Mouse (Mus musculus) hindbrain, embryonic 13.5 days (tissue): ENCODE measurements at regions not wholly inside any gene's neighbourhood (a gene's known extent, or its start where the extent isn't known, plus 50 kb on each side); places are given as distances from the start of the nearest gene placed in this dataset.

Experiments used
- ATAC-seq: fragments of 200-750 bp; cut with Nextera tagmentation; 2 replicates; pipeline ENCODE4 v1.8.0; 2017; ENCODE audit warnings: moderate TSS enrichment; ENCODE audit not compliant: low FRiP score
- H3K27ac ChIP-seq: fragments of 300-500 bp; sonication (generic); 2 replicates; pipeline ENCODE4 v1.5.1; 2015; ENCODE audit warnings: inconsistent platforms, mild to moderate bottlenecking, moderate library complexity
- H3K27me3 ChIP-seq: fragments of 300-500 bp; sonication (generic); 2 replicates; pipeline ENCODE4 v1.6.1; 2015; ENCODE audit warnings: mild to moderate bottlenecking, inconsistent platforms
- H3K36me3 ChIP-seq: fragments of 300-500 bp; sonication (generic); 2 replicates; pipeline ENCODE4 v1.6.1; 2015; ENCODE audit warnings: mild to moderate bottlenecking, inconsistent platforms
- H3K4me1 ChIP-seq: fragments of 300-500 bp; sonication (generic); replicated peaks from 2 replicates; pipeline ENCODE4 v1.6.1; 2015; ENCODE audit warnings: inconsistent platforms
- H3K4me2 ChIP-seq: fragments of 300-500 bp; sonication (generic); 2 replicates; pipeline ENCODE4 v1.6.1; 2015; ENCODE audit warnings: inconsistent platforms, mild to moderate bottlenecking, moderate library complexity
- H3K4me3 ChIP-seq: fragments of 300-500 bp; sonication (generic); 2 replicates; pipeline ENCODE4 v1.5.1; 2015; ENCODE audit warnings: mild to moderate bottlenecking, inconsistent platforms
- H3K9ac ChIP-seq: fragments of 300-500 bp; sonication (generic); 2 replicates; pipeline ENCODE4 v1.6.1; 2015; ENCODE audit warnings: mild to moderate bottlenecking, inconsistent platforms
- H3K9me3 ChIP-seq: fragments of 300-500 bp; sonication (generic); 2 replicates; pipeline ENCODE4 v1.6.1; 2016; ENCODE audit warnings: inconsistent platforms
- WGBS: fragments of 180-500 bp; shearing (Covaris S2); methylation state at CpG from one replicate; pipeline ENCODE4 v1.1.7; 2015; 5-methylcytosine and 5-hydroxymethylcytosine counted together

DNA sequence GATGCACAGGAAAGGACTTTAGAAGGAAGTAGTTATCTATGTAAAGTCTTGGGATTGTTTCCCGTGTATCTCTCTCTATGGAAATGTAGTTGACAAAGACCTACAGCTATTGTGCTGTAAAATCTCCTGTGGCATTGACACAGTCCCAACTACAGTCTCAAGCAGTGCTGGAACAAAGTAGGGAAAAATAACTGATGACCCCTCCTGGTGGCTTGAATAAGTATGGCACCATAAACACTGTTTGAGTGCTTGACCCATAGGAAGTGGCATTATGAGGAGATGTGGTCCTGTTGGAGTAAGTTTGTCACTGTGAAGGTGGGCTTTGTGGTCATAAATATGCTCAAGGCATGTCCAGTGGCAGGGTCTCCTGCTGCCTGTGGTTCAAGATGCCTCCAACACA is 928.4 kb upstream of the Mms22l start:
- WGBS, result 38% methylated on average over 1 of the region's 1 CpGs
- Histone ChIP-seq H3K4me2 (no peak overlapping the region), H3K27me3 (no peaks in the 10 kb centered on the region), H3K4me3 (no peak overlapping the region), H3K4me1 (no peaks in the 10 kb centered on the region), H3K36me3 (no peaks in the 10 kb centered on the region), H3K9me3 (no peaks in the 10 kb centered on the region), H3K9ac (no peak overlapping the region), H3K27ac (no peak overlapping the region)
- no peak for ATAC-seq

DNA sequence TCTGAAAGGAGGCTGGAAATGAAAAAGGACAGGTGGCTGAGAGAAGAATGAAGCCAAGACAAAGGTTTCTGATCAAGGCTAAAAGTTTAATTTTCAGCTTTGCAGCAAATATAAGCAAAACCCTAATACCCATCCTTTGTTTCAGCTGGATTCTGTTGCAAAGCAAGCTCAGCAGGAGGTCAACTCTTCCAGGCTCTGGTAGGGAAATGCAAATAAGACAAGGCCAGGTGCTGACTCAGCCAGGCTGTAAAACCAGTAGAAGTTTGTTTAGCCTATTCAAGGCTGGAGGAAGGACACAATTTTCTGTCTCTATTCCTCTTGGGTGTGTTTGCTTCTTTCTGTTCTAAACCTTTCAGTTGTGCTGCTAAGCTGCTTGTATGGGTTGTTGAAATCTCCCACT is 923.2 kb upstream of the Mms22l start:
- no peak overlapping the region for H3K27ac ChIP-seq
- no peaks in the 10 kb centered on the region for H3K36me3 ChIP-seq
- H3K9ac ChIP-seq, result no peak overlapping the region
- ATAC-seq, result no peak
- no peak overlapping the region for H3K4me3 ChIP-seq
- 0 out of 2 replicates have a peak, but pooled peaks cover 5% of the 10 kb centered on the region for H3K9me3 ChIP-seq
- H3K27me3 ChIP-seq, result no peaks in the 10 kb centered on the region
- no peaks in the 10 kb centered on the region for H3K4me1 ChIP-seq
- H3K4me2 ChIP-seq, result no peak overlapping the region

DNA sequence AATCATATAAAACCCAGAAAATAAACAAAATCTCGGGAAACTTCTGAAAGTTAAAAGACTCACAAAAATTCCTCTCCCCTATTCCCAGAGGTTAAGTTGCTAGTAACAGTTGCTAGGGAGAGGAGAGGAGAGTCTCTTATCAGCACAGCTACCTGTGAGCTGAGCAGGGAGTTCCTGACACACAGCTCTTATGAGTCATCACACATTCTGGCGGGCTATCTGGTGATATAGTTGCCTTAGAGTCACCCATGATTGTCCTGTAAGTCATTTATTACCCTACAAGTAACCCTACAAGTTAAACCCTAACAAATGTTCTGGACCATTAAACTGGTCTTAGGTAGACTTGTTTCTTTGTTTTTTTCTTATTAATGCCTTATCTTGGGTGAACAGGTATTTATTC is 908.8 kb upstream of the Mms22l start:
- no peaks in the 10 kb centered on the region for H3K36me3 ChIP-seq
- 74% methylated on average over 2 of the region's 2 CpGs for WGBS
- H3K27ac ChIP-seq, result no peak overlapping the region
- no peaks in the 10 kb centered on the region for H3K27me3 ChIP-seq
- no peak overlapping the region for H3K4me2 ChIP-seq
- peaks cover 6% of the 10 kb centered on the region for H3K4me1 ChIP-seq
- no peak overlapping the region for H3K4me3 ChIP-seq
- no peaks in the 10 kb centered on the region for H3K9me3 ChIP-seq
- no peak overlapping the region for H3K9ac ChIP-seq
- no peak for ATAC-seq

DNA sequence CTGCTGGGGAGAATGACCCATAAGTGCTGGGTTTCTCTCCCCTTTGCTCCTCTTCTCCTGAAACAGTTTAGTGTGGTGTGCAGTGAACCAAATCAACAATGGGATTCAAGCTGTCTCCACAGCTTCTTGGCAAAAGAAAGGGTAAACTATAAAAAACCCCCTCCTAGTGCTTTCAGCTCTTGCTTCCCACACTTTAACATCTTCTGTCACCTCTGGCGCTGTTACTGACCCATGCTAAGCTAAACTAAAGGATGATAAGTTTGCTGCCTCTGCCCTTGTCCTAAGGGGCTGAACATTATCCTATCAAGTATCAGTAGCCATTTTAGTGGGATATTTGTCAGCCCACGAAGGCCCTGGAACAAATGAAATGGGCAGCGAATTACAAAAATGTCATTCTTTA is 905.4 kb upstream of the Mms22l start:
- Histone ChIP-seq H3K4me3 (no peak overlapping the region), H3K9ac (no peak overlapping the region), H3K36me3 (no peaks in the 10 kb centered on the region), H3K27me3 (no peaks in the 10 kb centered on the region), H3K9me3 (no peaks in the 10 kb centered on the region), H3K27ac (no peak overlapping the region), H3K4me1 (peaks cover 6% of the 10 kb centered on the region), H3K4me2 (no peak overlapping the region)
- 16% methylated on average over 3 of the region's 3 CpGs for WGBS
- no peak for ATAC-seq

DNA sequence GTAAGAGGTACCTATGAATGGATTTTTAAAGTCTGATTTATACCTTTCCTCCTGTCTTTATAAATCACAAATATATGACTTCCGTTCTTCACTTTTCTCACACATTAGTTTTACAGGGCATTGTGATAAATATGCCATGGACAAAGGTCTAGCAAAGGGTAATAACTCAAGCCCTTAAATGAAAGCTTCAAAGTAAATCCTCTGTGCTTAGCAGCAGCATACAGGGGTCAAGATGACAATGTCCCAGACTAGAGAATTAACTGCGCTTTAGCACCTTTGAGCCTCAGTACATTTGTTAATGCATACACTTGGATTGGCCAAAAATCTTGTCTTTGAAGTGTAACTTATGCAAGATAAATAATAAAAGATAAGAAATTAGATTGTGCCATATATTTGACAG is 904.7 kb upstream of the Mms22l start:
- Histone ChIP-seq H3K27me3 (no peaks in the 10 kb centered on the region), H3K9ac (no peak overlapping the region), H3K4me2 (no peak overlapping the region), H3K4me1 (peaks cover 6% of the 10 kb centered on the region), H3K4me3 (no peak overlapping the region), H3K9me3 (no peaks in the 10 kb centered on the region), H3K36me3 (no peaks in the 10 kb centered on the region), H3K27ac (no peak overlapping the region)
- WGBS, result 56% methylated on average over 2 of the region's 2 CpGs
- no peak for ATAC-seq

DNA sequence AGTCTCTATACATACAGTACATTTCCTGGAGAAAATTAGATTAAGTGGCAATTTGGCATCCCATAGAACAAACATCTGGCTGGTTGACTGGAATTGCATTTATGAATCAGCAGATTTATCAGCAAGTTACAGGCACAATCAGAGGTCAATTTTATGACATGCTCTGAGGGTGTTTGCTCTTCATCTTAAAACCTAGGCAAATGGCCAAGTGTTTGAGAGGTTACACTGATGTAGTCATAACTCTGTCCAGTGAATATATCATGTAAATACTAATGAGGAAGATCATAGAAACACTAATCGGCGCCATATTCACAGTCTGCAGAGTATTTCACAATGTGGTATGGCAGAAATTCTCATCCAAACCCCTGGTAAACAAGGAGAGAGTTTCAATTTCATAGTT is 896.2 kb upstream of the Mms22l start:
- H3K27ac ChIP-seq, result no peak overlapping the region
- 89% methylated on average over 2 of the region's 2 CpGs for WGBS

DNA sequence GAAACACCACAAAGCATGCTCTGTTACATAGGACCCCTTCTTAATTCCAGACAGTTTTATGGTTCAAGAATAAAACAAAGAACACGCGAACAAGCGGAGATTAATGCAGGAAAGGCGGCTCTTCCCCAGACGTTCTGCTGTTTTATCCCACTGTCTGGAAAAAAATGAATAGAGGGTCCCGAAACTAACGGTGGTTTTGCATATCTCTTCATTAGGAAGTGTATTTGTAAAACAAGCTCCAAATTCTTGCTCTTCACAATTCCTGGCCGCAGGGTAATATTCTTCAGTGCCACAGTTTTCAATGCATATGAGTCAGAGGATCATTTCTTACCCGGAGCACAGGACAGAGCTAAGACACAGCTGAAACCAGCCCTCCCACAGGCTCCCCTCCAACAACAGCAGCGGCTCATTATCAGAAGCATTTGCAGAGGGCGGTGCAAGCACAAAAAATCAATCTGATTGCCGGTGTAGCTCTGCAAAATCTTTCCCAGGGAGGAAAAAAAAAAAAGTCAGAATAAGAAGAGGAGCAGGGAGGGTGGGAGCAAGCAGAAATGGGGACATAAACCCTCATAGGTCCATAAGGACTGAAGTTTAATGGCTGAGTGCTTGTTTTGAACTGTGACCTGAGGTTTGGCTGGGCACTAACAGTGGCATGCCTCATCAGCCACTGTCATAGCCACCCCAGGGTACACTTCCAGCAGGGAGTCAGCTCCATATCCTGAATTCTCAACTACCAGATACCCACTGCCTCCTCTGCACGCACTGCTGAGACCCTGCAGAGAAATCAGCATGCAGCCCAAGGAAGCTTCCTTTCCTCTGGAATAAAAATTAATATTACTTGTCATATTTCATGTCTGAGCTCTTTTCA is 894.6 kb upstream of the Mms22l start:
- Histone ChIP-seq H3K4me3 (peak overlapping the region; percentile 23), H3K9ac (peak overlapping the region; percentile 64), H3K4me1 (peaks cover 26% of the 10 kb centered on the region), H3K27ac (peak overlapping the region; percentile 85), H3K27me3 (no peaks in the 10 kb centered on the region), H3K36me3 (no peaks in the 10 kb centered on the region), H3K4me2 (peak overlapping the region; percentile 55), H3K9me3 (no peaks in the 10 kb centered on the region)
- 7% methylated on average over 13 of the region's 13 CpGs for WGBS
- ATAC-seq, result peak; percentile 92

More for the DNA sequence above, 896.2 kb upstream of the Mms22l start:
- H3K27me3 ChIP-seq, result no peaks in the 10 kb centered on the region
- no peak overlapping the region for H3K4me2 ChIP-seq
- H3K9me3 ChIP-seq, result no peaks in the 10 kb centered on the region
- H3K4me1 ChIP-seq, result peaks cover 26% of the 10 kb centered on the region
- no peak overlapping the region for H3K4me3 ChIP-seq
- no peak overlapping the region for H3K9ac ChIP-seq
- H3K36me3 ChIP-seq, result no peaks in the 10 kb centered on the region
- no peak for ATAC-seq

DNA sequence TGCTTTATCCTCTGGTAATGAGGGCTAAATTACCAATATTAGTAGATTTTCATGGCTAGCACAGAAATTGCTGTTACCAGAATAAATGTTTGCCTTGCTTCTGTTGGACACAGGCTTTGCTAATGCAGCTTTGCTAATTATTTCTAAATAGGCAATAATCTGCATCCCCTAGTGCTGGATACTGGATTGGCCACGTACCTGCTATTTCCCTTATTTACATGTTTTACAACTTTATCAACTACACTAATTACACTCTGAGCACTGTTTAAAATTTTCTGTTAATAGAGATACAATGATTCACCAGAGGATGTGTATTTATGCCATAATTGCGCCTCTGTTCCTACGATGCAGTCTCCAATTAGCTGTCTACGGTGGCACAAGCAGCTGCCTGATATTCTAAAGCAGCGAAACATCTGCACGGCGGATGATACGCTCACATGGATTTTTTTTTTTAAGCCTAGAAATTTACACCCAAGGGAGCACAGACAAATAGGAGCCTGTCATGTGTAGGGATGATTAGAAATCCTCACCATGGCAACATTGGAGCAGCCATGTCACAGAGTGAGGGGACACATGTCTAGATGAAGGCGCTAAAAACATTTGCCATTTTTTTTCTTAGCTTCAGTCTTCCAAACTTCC is 893.8 kb upstream of the Mms22l start:
- H3K4me3 ChIP-seq, result peak overlapping the region; percentile 23
- no peaks in the 10 kb centered on the region for H3K36me3 ChIP-seq
- peak overlapping the region; percentile 55 for H3K4me2 ChIP-seq
- no peaks in the 10 kb centered on the region for H3K9me3 ChIP-seq
- peak overlapping the region; percentile 53; the same call in 1 of the 2 replicates for H3K9ac ChIP-seq
- WGBS, result 11% methylated on average over 9 of the region's 9 CpGs
- ATAC-seq, result peak; percentile 84
- H3K4me1 ChIP-seq, result peaks cover 26% of the 10 kb centered on the region
- no peaks in the 10 kb centered on the region for H3K27me3 ChIP-seq
- peak overlapping the region; percentile 85 for H3K27ac ChIP-seq

DNA sequence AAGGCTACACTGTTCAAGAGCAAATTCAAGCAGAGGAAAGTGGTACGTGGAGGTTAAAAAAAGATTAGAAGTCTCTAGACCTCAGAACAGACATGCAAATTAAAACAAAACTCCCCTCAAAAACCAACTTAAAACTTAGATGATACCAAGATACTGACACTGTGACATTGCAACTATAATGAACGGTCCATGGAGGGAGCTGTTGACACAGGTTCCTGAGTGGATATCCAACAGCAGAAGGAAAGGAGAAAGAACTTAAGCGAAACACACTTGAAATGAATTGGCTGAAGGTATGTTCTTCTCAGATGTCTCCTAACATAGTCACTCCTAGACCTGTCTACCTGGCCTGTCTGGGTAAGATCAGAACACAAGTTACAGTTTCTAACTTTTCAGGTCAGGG is 888.9 kb upstream of the Mms22l start:
- no peak overlapping the region for H3K4me3 ChIP-seq
- 79% methylated on average over 3 of the region's 3 CpGs for WGBS
- H3K4me2 ChIP-seq, result no peak overlapping the region
- H3K9ac ChIP-seq, result no peak overlapping the region
- H3K9me3 ChIP-seq, result no peaks in the 10 kb centered on the region
- no peak for ATAC-seq
- H3K4me1 ChIP-seq, result peaks cover 5% of the 10 kb centered on the region; the same call in 1 of the 2 replicates
- no peak overlapping the region for H3K27ac ChIP-seq
- H3K36me3 ChIP-seq, result no peaks in the 10 kb centered on the region
- no peaks in the 10 kb centered on the region for H3K27me3 ChIP-seq

DNA sequence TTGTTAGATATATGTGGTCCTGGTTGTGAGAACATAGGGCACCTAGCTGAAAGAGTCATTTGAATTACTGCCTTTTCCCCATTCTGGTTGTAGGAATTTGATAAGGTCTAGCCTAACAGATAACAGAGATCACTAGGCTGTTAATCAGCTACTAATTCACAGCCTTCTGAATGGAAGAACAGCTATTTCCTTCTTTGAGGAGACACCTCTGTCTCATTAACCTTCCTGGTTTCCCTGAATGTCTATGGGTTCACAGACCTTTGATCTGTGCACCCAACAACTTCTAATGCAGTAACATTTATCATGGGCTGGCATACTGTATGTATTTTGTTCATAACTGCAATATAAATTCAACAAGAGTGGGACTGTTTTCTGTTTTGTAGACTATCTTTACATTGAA is 875.0 kb upstream of the Mms22l start:
- Histone ChIP-seq H3K4me1 (no peaks in the 10 kb centered on the region), H3K27ac (no peak overlapping the region), H3K4me2 (no peak overlapping the region), H3K9ac (no peak overlapping the region), H3K9me3 (no peaks in the 10 kb centered on the region), H3K4me3 (no peak overlapping the region), H3K27me3 (no peaks in the 10 kb centered on the region), H3K36me3 (no peaks in the 10 kb centered on the region)
- no peak for ATAC-seq

DNA sequence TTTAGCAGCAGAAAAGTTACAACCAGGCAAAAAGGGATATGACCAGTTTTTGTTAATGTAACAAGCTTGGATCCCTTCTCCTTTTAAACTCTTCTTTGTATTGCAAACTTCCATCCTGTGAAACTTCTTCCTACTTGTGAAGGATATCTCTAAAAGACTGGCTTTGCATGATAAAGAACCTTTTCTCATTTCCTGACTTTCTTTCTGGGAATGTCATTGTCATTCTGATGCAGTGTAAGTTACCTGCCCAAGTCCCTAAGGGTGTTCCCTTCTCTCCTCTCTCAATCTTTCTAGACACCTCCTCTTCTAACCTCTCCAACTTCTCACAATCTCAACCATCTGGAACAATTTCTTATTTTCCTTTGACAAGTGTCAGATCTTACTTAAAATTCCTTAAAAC is 874.0 kb upstream of the Mms22l start:
- ATAC-seq, result no peak
- Histone ChIP-seq H3K27me3 (no peaks in the 10 kb centered on the region), H3K27ac (no peak overlapping the region)

DNA sequence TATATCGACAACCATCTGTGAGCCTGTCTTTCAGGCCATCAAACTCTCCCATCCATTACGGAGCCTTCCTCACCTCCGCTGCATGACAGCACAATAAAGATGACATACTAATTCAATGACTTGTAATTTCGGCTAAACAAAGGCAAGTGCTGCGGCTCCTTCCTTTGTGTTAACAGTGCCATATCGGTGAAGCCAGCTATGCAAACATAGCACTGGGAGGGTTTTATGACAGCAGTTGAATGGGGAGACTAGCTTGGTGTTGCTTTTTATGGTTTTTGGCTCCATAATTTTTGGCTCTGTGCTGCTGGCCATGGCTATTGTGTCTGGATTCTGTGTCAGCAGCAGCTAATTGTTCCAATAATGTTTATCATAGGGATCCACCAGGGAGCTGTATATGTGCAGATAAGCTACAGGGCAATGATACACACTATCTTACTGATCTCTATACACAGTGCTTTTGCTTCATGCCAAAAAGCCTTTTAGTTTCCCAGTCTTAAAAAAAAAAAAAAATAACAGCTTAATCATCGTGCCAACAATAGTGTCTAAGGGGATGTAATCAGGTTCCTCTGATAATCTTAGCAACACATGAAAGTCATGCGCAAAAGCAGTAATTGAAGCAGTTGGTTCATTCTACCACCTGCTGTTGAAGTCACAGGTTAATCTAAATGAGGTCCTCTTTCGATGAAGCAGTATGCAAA is 859.9 kb upstream of the Mms22l start:
- H3K9me3 ChIP-seq, result no peaks in the 10 kb centered on the region
- peak overlapping the region; percentile 64 for H3K9ac ChIP-seq
- ATAC-seq, result peak; percentile 85
- no peak overlapping the region for H3K4me3 ChIP-seq
- H3K4me1 ChIP-seq, result peaks cover 12% of the 10 kb centered on the region
- H3K27ac ChIP-seq, result peak overlapping the region; percentile 83
- peak overlapping the region; percentile 43 for H3K4me2 ChIP-seq
- no peaks in the 10 kb centered on the region for H3K36me3 ChIP-seq
- 23% methylated on average over 9 of the region's 9 CpGs for WGBS
- no peaks in the 10 kb centered on the region for H3K27me3 ChIP-seq

More for the DNA sequence above, 874.0 kb upstream of the Mms22l start:
- no peak overlapping the region for H3K4me2 ChIP-seq
- no peaks in the 10 kb centered on the region for H3K4me1 ChIP-seq
- H3K9me3 ChIP-seq, result no peaks in the 10 kb centered on the region
- H3K4me3 ChIP-seq, result no peak overlapping the region
- H3K36me3 ChIP-seq, result no peaks in the 10 kb centered on the region
- no peak overlapping the region for H3K9ac ChIP-seq
